Mouse (Mus musculus) embryonic facial prominence, embryonic 14.5 days (tissue): ENCODE measurements at regions not wholly inside any gene's neighbourhood (a gene's known extent, or its start where the extent isn't known, plus 50 kb on each side); places are given as distances from the start of the nearest gene placed in this dataset.

Source experiments
- ATAC-seq: fragments of 200-750 bp; cut with Nextera tagmentation; 2 replicates; pipeline ENCODE4 v1.8.0; 2017; ENCODE audit warnings: low read depth, moderate number of reproducible peaks, moderate TSS enrichment
- DNase-seq: peaks from one replicate; pipeline ENCODE4 v3.0.0-alpha.2; 2015; ENCODE audit warnings: low spot score
- H3K27ac ChIP-seq: fragments of 300-500 bp; sonication (generic); replicated peaks from 2 replicates; pipeline ENCODE4 v1.5.1; 2014; ENCODE audit warnings: low read depth, mild to moderate bottlenecking, low read length, moderate library complexity
- H3K27me3 ChIP-seq: fragments of 300-500 bp; sonication (generic); replicated peaks from 2 replicates; pipeline ENCODE4 v1.6.1; 2014; ENCODE audit warnings: low read length; ENCODE audit not compliant: control insufficient read depth, insufficient read depth
- H3K36me3 ChIP-seq: fragments of 300-500 bp; sonication (generic); 2 replicates; pipeline ENCODE4 v1.6.1; 2014; ENCODE audit warnings: low read length, mixed read lengths; ENCODE audit not compliant: control insufficient read depth, insufficient read depth
- H3K4me1 ChIP-seq: fragments of 300-500 bp; sonication (generic); 2 replicates; pipeline ENCODE4 v1.6.1; 2014; ENCODE audit warnings: antibody characterized with exemption, low read length; ENCODE audit not compliant: control insufficient read depth, insufficient read depth
- H3K4me2 ChIP-seq: fragments of 300-500 bp; sonication (generic); 2 replicates; pipeline ENCODE4 v1.6.1; 2014; ENCODE audit warnings: low read depth, mild to moderate bottlenecking, low read length, moderate library complexity, mixed read lengths
- H3K4me3 ChIP-seq: fragments of 300-500 bp; sonication (generic); 2 replicates; pipeline ENCODE4 v1.5.1; 2014; ENCODE audit warnings: low read depth, mild to moderate bottlenecking, low read length
- H3K9ac ChIP-seq: fragments of 300-500 bp; sonication (generic); 2 replicates; pipeline ENCODE4 v1.6.1; 2014; ENCODE audit warnings: low read depth, mild to moderate bottlenecking, low read length, moderate library complexity, mixed read lengths
- H3K9me3 ChIP-seq: fragments of 300-500 bp; sonication (generic); 2 replicates; pipeline ENCODE4 v1.6.1; 2016; ENCODE audit warnings: low read length; ENCODE audit not compliant: control insufficient read depth
- WGBS: fragments of 180-500 bp; shearing (Covaris S2); extraction: QIAGEN DNeasy Blood & Tissue Kit; methylation state at CpG from one replicate; pipeline ENCODE4 v1.1.7; 2014; 5-methylcytosine and 5-hydroxymethylcytosine counted together

DNA sequence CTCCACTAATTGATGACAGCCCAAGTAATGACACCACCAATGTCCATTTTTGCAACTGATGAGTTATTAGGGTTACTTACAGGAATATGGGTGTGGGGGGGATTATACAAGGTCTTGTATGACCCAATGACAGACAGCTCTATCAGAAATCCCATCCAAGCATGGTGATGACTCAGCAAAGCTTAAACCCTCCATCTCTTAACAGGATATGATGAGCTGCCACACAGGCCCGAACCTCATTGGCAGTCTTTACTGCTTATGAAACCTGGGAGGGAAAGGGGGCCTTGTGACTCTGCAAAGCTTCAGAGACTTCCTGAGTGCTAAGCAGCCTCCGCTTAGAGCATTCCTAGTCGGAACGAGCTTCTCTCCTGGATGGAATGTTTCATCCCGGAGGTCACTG lies 176.4 kb downstream of the 1700010I14Rik start:
- H3K9me3 ChIP-seq: no peaks in the 10 kb centered on the region
- no peak for ATAC-seq
- DNase-seq: no peak
- H3K9ac ChIP-seq: no peak overlapping the region
- H3K36me3 ChIP-seq: no peaks in the 10 kb centered on the region
- H3K27me3 ChIP-seq: no peaks in the 10 kb centered on the region
- peaks cover 7% of the 10 kb centered on the region for H3K4me1 ChIP-seq
- H3K27ac ChIP-seq: no peak overlapping the region
- no peak overlapping the region for H3K4me2 ChIP-seq
- 84% methylated on average over 5 of the region's 5 CpGs for WGBS
- no peak overlapping the region for H3K4me3 ChIP-seq

DNA sequence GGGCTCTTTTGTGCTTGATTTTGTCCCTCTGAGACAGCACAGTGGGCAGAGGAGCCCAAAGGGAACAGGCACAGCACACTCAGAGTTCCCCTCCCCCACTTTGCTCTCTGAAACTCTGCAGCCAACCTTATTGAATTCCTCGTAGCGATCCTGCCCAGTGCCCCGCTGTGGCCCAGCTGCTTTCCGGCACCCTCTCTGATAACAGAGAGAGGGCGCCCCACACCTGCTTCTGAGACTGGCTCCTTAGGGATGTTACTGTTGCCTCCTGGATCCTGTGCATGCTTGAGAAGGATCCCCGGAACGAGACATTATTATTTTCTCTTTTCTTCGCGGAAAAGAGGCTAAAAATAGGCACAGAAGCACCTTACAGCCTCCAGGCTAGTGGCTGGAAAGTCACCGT lies 179.0 kb downstream of the 1700010I14Rik start:
- Histone ChIP-seq H3K4me3 (peak overlapping the region; percentile 40), H3K36me3 (no peaks in the 10 kb centered on the region), H3K27ac (no peak overlapping the region), H3K9me3 (no peaks in the 10 kb centered on the region), H3K4me1 (peaks cover 7% of the 10 kb centered on the region), H3K4me2 (peak overlapping the region; percentile 81), H3K9ac (peak overlapping the region; percentile 50; the same call in 1 of the 2 replicates), H3K27me3 (no peaks in the 10 kb centered on the region; the same call in 1 of the 2 replicates)
- DNase-seq (peak; percentile 73), ATAC-seq (peak; percentile 81)
- 0% methylated on average over 10 of the region's 10 CpGs for WGBS

DNA sequence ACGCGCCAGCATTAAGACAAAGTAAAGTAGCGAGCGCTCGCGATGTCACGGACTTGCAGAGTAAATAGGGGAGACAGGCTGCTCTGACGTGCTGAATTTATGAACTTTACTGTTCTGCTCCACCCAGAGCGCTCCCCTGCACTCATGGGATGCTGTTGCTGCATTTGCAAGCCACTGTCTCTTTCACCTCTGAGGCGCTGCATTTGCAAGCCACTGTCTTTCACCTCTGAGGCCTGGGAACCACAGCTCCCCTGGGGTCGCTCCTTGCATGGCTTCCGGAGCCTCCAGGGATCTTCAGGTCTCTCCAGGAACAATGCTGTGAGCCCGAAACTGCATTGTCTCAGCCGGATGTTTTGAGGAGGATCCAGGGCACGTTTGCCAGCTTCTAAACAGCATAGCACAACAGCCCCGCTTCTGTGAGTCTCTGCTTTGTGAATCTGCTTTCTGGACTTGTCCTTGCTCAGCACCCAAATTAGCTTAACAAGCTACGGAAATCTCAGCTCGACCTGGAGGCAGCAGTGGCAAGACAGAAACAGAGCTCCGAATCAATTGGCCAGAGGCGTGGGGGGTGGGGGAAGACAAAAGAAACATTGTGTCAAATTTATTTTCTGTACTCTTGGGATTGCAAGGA lies 179.6 kb downstream of the 1700010I14Rik start:
- WGBS: 0% methylated on average over 20 of the region's 20 CpGs
- DNase-seq: peak; percentile 53
- no peak overlapping the region for H3K27ac ChIP-seq
- peaks cover 7% of the 10 kb centered on the region for H3K4me1 ChIP-seq
- H3K9me3 ChIP-seq: no peaks in the 10 kb centered on the region
- no peaks in the 10 kb centered on the region; the same call in 1 of the 2 replicates for H3K27me3 ChIP-seq
- H3K4me3 ChIP-seq: peak overlapping the region; percentile 40
- H3K9ac ChIP-seq: peak overlapping the region; percentile 50; the same call in 1 of the 2 replicates
- H3K4me2 ChIP-seq: peak overlapping the region; percentile 81
- ATAC-seq: peak; percentile 60; the same call in 1 of the 2 replicates
- no peaks in the 10 kb centered on the region for H3K36me3 ChIP-seq

DNA sequence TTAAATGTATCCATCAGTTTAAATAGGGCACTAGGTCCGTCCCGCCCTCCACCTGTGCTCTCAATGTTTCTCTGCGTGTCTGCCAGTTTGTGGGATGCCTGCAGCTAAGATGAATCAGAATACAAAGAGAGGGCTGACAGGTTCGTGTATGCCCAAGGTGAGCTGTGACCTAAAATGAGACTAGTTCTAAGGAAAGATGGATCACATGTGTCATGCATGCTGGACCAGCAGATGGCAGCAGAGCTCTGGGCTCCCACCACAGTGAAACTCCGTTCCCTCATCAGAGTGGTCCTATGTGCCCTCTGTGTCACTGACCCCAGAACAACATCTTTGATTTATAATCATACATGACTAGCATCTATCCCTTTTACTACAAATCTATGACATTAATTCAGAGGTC lies 180.3 kb downstream of the 1700010I14Rik start:
- Histone ChIP-seq H3K9me3 (no peaks in the 10 kb centered on the region), H3K4me3 (peak overlapping the region; percentile 40), H3K36me3 (no peaks in the 10 kb centered on the region), H3K27me3 (no peaks in the 10 kb centered on the region; the same call in 1 of the 2 replicates), H3K4me2 (peak overlapping the region; percentile 81), H3K9ac (no peak overlapping the region), H3K27ac (no peak overlapping the region), H3K4me1 (peaks cover 7% of the 10 kb centered on the region)
- peak; percentile 77 for ATAC-seq
- WGBS: under 1% methylated on average over 5 of the region's 5 CpGs
- peak; percentile 79 for DNase-seq

DNA sequence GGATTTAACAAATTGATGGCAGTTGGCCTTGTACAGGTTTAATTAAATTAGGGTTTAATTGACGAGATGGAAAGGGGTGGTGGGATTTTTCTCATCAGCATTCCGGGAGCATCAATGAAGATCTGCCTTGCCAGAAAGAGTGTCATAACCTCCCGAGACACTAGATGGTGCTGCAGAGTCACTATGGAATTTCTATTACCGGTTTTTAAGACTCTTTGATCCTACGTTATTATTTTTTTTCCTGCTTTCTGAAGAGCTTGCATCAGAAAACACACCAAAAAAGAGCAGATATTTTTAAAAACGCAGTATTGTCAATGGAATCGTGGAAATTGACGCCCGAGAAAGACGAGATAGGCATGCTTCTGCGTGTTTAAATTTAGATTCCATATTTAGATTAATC lies 181.2 kb downstream of the 1700010I14Rik start:
- no peak overlapping the region for H3K27ac ChIP-seq
- H3K4me1 ChIP-seq: peaks cover 7% of the 10 kb centered on the region
- H3K36me3 ChIP-seq: no peaks in the 10 kb centered on the region
- H3K27me3 ChIP-seq: no peaks in the 10 kb centered on the region; the same call in 1 of the 2 replicates
- DNase-seq (peak; percentile 65), ATAC-seq (no peak)
- H3K4me3 ChIP-seq: no peak overlapping the region
- H3K9me3 ChIP-seq: no peaks in the 10 kb centered on the region
- 13% methylated on average over 11 of the region's 11 CpGs for WGBS
- H3K9ac ChIP-seq: 0 out of 2 replicates have a peak overlapping the region, but pooled peaks have one; percentile 14
- peak overlapping the region; percentile 29 for H3K4me2 ChIP-seq

DNA sequence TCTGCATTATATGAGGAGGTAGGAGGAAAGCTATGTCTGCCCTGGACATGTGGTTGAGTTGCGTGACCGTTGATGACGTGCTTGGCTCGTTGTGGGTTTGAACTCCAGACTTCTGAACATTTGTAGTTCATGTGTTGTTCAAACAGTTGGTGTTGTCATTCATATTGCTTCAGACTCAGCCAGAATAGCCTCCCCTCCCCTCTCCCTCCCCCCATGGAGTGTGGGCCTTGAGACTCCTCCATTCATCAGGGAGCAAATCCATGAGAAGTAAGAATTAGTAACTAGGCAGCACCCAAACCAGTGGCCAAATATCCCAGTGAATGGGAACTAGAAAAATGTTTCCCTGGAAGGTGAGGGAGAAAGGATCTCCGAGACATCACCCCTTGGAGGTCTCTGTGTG lies 209.0 kb downstream of the 1700010I14Rik start:
- Histone ChIP-seq H3K4me2 (no peak overlapping the region), H3K4me3 (no peak overlapping the region), H3K9ac (no peak overlapping the region), H3K27ac (no peak overlapping the region), H3K27me3 (no peaks in the 10 kb centered on the region), H3K36me3 (no peaks in the 10 kb centered on the region), H3K9me3 (no peaks in the 10 kb centered on the region), H3K4me1 (no peaks in the 10 kb centered on the region)
- ATAC-seq (no peak), DNase-seq (no peak)
- WGBS: 56% methylated on average over 5 of the region's 5 CpGs

DNA sequence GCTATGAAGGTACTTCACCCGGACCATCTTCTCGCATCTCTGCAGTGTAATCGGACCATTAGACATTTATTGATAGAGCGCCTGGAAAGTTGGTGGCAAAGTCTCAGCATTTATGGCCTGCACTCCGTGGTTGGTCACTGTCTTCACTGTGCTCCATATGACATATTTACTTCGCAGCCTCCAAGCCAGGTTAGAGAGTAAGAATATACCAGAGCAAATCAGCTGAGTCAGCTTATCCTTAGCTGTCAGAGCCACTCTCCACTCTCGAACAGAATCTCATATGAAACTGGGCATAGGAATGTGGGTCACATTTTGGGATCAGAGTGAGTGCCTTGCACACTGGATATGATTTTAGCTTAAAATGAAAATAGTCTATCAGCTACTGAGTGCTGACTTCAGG lies 212.3 kb downstream of the 1700010I14Rik start:
- no peak for ATAC-seq
- H3K9me3 ChIP-seq: no peaks in the 10 kb centered on the region

DNA sequence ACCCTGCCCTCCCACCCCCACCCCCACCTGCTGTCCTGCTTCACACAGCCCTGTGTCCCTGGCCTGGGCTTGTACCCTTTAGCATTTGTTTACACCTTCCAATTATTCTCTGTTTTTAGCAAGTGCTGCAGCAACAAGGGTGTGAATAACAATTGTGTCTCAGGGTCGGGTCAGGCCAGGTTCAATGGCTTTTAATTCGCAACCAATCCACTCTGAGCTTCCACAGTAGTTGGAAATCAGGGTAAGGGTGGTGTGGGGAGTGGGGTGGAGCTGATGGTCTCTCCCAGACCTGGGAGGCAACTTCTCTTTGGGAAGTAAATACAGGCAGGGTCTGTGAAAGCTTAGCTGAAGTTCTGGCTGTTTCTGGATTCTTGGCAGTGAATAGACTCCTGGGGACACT lies 214.4 kb downstream of the 1700010I14Rik start:
- Histone ChIP-seq H3K9me3 (no peaks in the 10 kb centered on the region), H3K27ac (no peak overlapping the region), H3K4me2 (no peak overlapping the region), H3K4me1 (no peaks in the 10 kb centered on the region), H3K9ac (no peak overlapping the region), H3K36me3 (no peaks in the 10 kb centered on the region), H3K4me3 (no peak overlapping the region), H3K27me3 (no peaks in the 10 kb centered on the region)
- 17% methylated on average over 2 of the region's 2 CpGs for WGBS
- no peak for ATAC-seq
- no peak for DNase-seq

More for the DNA sequence above, 212.3 kb downstream of the 1700010I14Rik start:
- H3K4me2 ChIP-seq: no peak overlapping the region
- H3K36me3 ChIP-seq: no peaks in the 10 kb centered on the region
- WGBS: 86% methylated on average over 7 of the region's 7 CpGs
- H3K4me1 ChIP-seq: no peaks in the 10 kb centered on the region
- DNase-seq: no peak
- no peak overlapping the region for H3K4me3 ChIP-seq
- no peak overlapping the region for H3K9ac ChIP-seq
- no peak overlapping the region for H3K27ac ChIP-seq
- no peaks in the 10 kb centered on the region for H3K27me3 ChIP-seq

DNA sequence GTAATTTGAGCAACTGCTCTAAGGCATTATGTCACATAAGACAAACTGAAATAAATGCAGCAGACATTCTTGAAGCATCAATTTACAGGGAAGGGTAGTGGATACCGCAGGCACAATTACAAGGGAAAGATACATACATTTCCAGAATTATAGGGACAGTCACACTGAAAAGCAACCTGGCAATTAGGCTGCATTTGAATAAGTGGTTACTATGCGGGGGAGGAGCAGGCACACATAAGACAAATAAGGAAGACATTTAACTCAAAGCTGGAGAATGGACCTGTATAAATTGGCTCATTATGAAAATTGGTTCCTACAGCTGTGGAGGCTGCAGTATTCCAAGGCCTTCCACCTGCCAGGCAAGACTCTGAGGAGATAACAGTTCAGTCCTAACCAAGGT lies 211.2 kb upstream of the Gm17728 start:
- H3K36me3 ChIP-seq: no peaks in the 10 kb centered on the region
- DNase-seq: peak; percentile 6
- no peak overlapping the region for H3K27ac ChIP-seq
- H3K27me3 ChIP-seq: no peaks in the 10 kb centered on the region
- H3K9me3 ChIP-seq: no peaks in the 10 kb centered on the region
- no peak overlapping the region for H3K4me2 ChIP-seq
- H3K4me1 ChIP-seq: no peaks in the 10 kb centered on the region
- no peak overlapping the region for H3K9ac ChIP-seq
- no peak for ATAC-seq
- no peak overlapping the region for H3K4me3 ChIP-seq
- WGBS: 64% methylated on average over 2 of the region's 2 CpGs
